Mouse (Mus musculus) small intestine, adult 2 months (tissue): ENCODE measurements around the gene Ralgps2. TPM values are rescaled to one million over a fixed set of nuclear protein-coding genes. Genes with fewer than 3 reads are reported as not detected.

ENCODE experiments used
- H3K27ac ChIP-seq: fragments of 200-500 bp; 2 replicates; pipeline ENCODE4 v1.5.1; 2012; ENCODE audit warnings: low read depth, low read length, control low read depth, inconsistent platforms; ENCODE audit not compliant: insufficient read depth
- H3K27me3 ChIP-seq: fragments of 200-500 bp; 2 replicates; pipeline ENCODE4 v1.6.1; 2012; ENCODE audit warnings: mild to moderate bottlenecking, moderate library complexity, low read length, inconsistent platforms; ENCODE audit not compliant: control insufficient read depth, insufficient read depth
- H3K36me3 ChIP-seq: fragments of 200-500 bp; 2 replicates; pipeline ENCODE4 v1.6.1; 2012; ENCODE audit warnings: mild to moderate bottlenecking, low read length, control low read depth, inconsistent platforms; ENCODE audit not compliant: control insufficient read depth, insufficient read depth
- H3K4me1 ChIP-seq: fragments of 200-500 bp; 2 replicates; pipeline ENCODE4 v1.6.1; 2012; ENCODE audit warnings: low read length, inconsistent platforms, mixed read lengths; ENCODE audit not compliant: control insufficient read depth, insufficient read depth, insufficient read length
- H3K4me3 ChIP-seq: fragments of 200-500 bp; 2 replicates; pipeline ENCODE4 v1.5.1; 2012; ENCODE audit warnings: low read depth, mild to moderate bottlenecking, control low read depth, inconsistent platforms, low read length, moderate library complexity
- CTCF ChIP-seq: fragments of 200-500 bp; IDR thresholded peaks from 2 replicates; pipeline ENCODE4 v1.5.1; 2012; ENCODE audit warnings: low read depth, mild to moderate bottlenecking, control low read depth, inconsistent platforms, low read length, moderate library complexity, mixed read lengths; ENCODE audit not compliant: insufficient replicate concordance, insufficient read length; ENCODE audit errors: extremely low read depth
- POLR2A ChIP-seq: fragments of 200-500 bp; IDR thresholded peaks from 2 replicates; pipeline ENCODE4 v1.6.1; 2012; ENCODE audit warnings: low read depth, mild to moderate bottlenecking, control low read depth, inconsistent platforms, low read length, moderate library complexity
- WGBS: fragments of 180-500 bp; shearing (Covaris S2); methylation state at CpG from one replicate; pipeline ENCODE4 v1.1.7; 2018; 5-methylcytosine and 5-hydroxymethylcytosine counted together
- polyA plus RNA-seq: library from polyadenylated mRNA; depleted of rRNA; stranded (reverse); fragments of >200 nt; gene quantifications from 2 replicates; pipeline ENCODE4 v1.2.3, GENCODE M21; 2012

The Ralgps2 gene
- polyA plus RNA-seq, 1 experiment = 21.6 TPM

DNA sequence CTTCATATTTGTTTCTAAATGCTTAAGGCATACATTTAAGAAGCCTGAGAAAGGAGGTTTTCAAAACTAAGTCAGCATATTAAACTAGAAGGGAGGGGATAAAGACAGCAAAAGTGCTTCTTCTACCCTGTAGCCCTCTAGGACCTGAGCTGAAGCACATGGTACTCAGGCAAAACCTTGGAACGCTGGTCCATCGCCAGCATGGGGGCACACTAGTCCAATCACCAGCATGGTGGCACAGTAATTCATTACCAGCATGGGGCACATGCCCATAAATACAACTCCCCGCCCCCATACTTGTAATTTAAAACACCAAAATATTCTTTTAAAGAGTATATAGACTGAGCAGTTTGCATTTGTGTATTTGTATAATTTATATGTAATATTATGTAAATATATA is 23.1 kb downstream of the Ralgps2 start:
- Histone ChIP-seq H3K36me3 (0 out of 2 replicates have a peak, but pooled peaks cover 2% of the 10 kb centered on the region), H3K27ac (no peak overlapping the region), H3K27me3 (no peaks in the 10 kb centered on the region), H3K4me1 (peaks cover 4% of the 10 kb centered on the region; the same call in 1 of the 2 replicates), H3K4me3 (no peak overlapping the region)
- TF ChIP-seq POLR2A = no peak
- no peak for TF ChIP-seq CTCF
- WGBS = 78% methylated on average over 3 of the region's 3 CpGs

DNA sequence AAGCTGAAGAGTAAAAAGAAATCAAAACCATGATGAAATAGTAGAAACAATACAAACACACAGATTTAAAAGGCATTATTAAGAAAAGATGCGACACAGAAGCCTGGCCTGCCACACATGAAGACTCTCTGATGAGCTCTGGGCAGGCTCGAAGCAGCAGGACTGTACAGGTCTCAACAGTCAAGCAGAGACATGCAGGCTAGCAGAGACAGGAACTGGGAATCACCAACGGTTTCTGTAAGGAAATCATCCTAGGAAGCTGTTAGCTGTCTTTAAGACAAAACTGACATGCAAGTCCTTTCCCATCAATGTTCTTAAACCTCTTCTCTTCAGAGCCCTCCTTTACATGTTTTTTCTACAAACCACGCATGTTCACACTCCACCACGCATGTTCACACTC is 24.5 kb downstream of the Ralgps2 start:
- no peak overlapping the region for H3K27ac ChIP-seq
- no peak for TF ChIP-seq POLR2A
- TF ChIP-seq CTCF = no peak
- peaks cover 4% of the 10 kb centered on the region; the same call in 1 of the 2 replicates for H3K4me1 ChIP-seq
- H3K27me3 ChIP-seq = no peaks in the 10 kb centered on the region
- no peaks in the 10 kb centered on the region for H3K36me3 ChIP-seq
- 81% methylated on average over 5 of the region's 5 CpGs for WGBS
- no peak overlapping the region for H3K4me3 ChIP-seq

DNA sequence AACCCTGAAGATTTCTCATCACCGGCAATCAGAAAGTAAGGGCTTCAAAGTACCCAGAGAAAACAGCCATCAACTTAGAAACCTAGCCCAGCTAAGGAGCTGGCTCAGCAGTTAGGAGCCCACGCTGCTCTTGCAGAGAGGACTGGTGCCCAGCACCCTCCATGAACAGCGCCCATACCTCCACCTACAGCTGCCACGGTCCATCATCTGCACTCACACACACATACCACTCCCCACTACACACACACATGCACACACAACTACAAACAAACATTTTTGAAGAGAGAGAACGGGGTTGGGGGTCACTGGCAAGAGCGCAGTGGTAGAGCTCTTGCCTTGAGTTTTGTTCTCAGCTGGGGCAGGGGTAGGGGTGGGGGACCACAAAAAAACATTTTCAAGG is 26.2 kb downstream of the Ralgps2 start:
- H3K27me3 ChIP-seq = no peaks in the 10 kb centered on the region
- TF ChIP-seq POLR2A = no peak
- no peak for TF ChIP-seq CTCF
- 83% methylated on average over 6 of the region's 6 CpGs for WGBS

DNA sequence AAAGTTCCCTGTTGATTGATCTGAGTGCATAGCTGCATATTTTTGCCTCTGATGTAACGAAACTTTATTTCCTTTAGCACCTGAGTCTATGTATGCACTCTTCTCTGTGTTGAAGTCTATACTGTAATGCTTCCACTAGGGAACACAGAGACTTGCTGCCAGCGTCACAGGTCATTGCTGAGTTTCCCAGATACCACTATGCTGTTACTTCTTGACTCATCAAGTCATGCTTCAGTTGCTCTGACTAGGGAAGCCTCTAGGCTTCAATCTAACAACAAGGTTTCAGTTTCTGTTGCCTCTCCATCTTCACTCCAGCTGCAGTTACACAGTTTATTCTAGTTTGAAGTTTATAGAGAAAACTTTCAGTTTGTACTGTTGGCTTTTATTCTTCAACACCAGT is 28.5 kb downstream of the Ralgps2 start:
- H3K27me3 ChIP-seq = no peaks in the 10 kb centered on the region
- H3K4me3 ChIP-seq = no peak overlapping the region
- H3K27ac ChIP-seq = no peak overlapping the region; the same call in 1 of the 2 replicates
- peaks cover 9% of the 10 kb centered on the region for H3K36me3 ChIP-seq
- TF ChIP-seq CTCF (no peak), POLR2A (no peak)
- WGBS = 59% methylated on average over 2 of the region's 2 CpGs
- peaks cover 8% of the 10 kb centered on the region; the same call in 1 of the 2 replicates for H3K4me1 ChIP-seq

More for the DNA sequence above, 26.2 kb downstream of the Ralgps2 start:
- no peak overlapping the region for H3K27ac ChIP-seq
- H3K36me3 ChIP-seq = no peaks in the 10 kb centered on the region
- no peak overlapping the region for H3K4me3 ChIP-seq
- H3K4me1 ChIP-seq = peaks cover 4% of the 10 kb centered on the region; the same call in 1 of the 2 replicates

DNA sequence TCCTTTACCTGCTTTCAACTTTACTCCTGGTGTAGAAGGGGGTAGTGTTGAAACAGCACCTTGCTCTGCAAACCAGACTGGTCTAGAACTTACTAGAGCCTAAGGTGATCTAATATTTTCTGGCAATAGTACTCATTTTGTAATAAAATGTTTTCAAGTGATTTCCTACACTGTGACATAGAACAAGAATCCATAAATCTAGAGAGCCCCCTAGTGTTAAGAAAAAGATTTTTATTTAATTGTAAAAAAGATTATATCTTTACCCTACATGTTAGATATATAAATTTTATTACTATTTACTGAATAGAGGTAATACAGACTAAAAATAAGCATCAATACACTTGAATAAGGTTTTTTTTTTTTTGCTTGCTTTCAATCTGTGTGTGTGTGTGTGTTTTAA is 29.6 kb downstream of the Ralgps2 start:
- Histone ChIP-seq H3K4me3 (no peak overlapping the region), H3K4me1 (peaks cover 8% of the 10 kb centered on the region; the same call in 1 of the 2 replicates), H3K36me3 (peaks cover 9% of the 10 kb centered on the region), H3K27ac (no peak overlapping the region), H3K27me3 (no peaks in the 10 kb centered on the region)
- TF ChIP-seq POLR2A = no peak
- no peak for TF ChIP-seq CTCF

DNA sequence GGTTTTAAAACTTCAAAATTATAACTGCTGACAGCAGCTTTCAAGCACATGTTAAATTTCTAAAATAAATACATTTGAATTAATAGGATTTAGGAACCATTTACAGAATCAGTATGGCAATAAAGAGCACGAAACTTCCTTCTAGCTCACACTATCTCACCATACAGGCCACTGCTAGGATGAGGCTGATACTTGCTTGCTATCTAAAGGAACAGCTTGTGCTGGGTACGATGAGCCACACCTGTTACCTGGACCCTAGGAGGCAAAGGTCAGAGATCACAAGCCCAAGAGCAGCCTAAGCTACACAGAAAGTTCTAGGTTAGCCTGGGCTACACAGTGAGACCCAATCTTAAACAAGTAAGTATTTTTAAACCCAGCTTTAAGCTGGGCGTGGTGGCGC is 30.2 kb downstream of the Ralgps2 start:
- WGBS = 70% methylated on average over 4 of the region's 4 CpGs

DNA sequence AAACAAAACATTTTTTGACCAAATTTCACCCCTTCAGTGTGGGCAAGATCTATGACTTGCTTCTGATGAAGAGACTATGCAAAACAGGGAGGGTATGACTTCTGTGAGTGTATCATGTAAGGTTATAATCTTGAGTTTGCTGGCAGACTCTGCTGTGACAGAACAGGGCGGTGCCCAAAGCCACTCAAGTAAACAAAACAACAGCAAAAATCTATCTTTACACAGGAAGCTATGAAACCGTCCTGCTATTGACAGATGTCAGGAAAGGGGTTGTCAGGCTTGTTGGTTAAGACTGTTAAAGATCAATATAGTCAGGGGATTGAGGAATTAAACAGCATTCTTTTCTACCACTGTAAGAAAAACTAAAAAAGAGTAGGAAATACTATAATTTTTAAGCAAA is 33.8 kb downstream of the Ralgps2 start:
- H3K4me3 ChIP-seq = no peak overlapping the region
- TF ChIP-seq CTCF (no peak), POLR2A (no peak)
- H3K4me1 ChIP-seq = peaks cover 7% of the 10 kb centered on the region; the same call in 1 of the 2 replicates
- WGBS = 67% methylated on average over 2 of the region's 2 CpGs
- no peaks in the 10 kb centered on the region for H3K27me3 ChIP-seq
- no peak overlapping the region; the same call in 1 of the 2 replicates for H3K27ac ChIP-seq
- peaks cover 11% of the 10 kb centered on the region for H3K36me3 ChIP-seq

More for the DNA sequence above, 30.2 kb downstream of the Ralgps2 start:
- Histone ChIP-seq H3K4me1 (peaks cover 8% of the 10 kb centered on the region; the same call in 1 of the 2 replicates), H3K27me3 (no peaks in the 10 kb centered on the region), H3K36me3 (peaks cover 9% of the 10 kb centered on the region), H3K27ac (peak overlapping the region; percentile 30; the same call in 1 of the 2 replicates), H3K4me3 (no peak overlapping the region)
- no peak for TF ChIP-seq CTCF
- TF ChIP-seq POLR2A = no peak

DNA sequence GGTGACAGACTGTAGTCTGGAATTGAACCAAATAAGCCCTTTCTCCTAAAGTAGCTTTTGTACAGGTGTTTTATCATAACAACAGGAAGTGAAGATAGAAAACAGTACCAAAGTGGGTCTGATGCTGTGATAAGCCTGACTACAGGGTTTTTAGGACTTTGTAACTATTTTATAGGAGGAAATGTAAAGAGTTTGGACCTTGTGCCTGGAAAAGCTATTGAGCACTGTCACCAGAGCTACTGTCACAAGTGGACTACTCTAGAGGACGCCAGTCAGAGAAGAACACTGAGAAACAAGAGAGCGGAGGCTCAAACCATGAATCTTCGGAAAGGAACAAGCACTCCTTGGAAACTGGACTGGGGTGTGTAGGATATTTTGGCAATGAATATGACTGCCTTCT is 35.5 kb downstream of the Ralgps2 start:
- H3K36me3 ChIP-seq = peaks cover 14% of the 10 kb centered on the region
- H3K4me1 ChIP-seq = peaks cover 7% of the 10 kb centered on the region; the same call in 1 of the 2 replicates
- peak overlapping the region; percentile 55 for H3K27ac ChIP-seq
- H3K4me3 ChIP-seq = no peak overlapping the region
- no peak for TF ChIP-seq CTCF
- no peak for TF ChIP-seq POLR2A
- WGBS = 72% methylated on average over 3 of the region's 3 CpGs
- no peaks in the 10 kb centered on the region for H3K27me3 ChIP-seq
